Mouse (Mus musculus) telencephalon, adult 2 months (tissue): Measurements from ENCODE around the gene Celf2.

ENCODE experiments used
- DNase-seq: peaks from one replicate; pipeline ENCODE4 v3.0.0-alpha.2; 2011; ENCODE audit warnings: low read depth, low spot score

The Celf2 gene

DNA sequence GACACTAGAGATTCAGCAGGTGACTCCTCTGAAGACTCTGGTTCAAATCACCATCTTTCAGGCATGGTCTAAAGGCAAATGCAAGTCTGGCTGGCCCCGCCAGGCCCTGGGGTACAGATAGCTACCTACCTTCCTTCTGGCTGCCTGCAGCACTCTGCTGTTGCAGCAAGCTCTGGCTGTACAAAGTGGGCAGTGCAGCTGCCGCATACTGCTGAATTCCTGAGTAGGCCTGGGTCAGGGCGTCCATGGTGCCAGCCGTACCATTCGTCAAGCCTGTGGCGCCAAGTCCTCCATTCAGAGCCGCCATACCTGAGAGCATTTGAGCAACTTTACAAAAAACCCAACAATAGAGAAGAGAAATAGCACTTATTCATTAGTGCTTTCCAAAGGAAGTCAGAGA lies 955.7 kb downstream of the Celf2 start:
- no peak for DNase-seq

DNA sequence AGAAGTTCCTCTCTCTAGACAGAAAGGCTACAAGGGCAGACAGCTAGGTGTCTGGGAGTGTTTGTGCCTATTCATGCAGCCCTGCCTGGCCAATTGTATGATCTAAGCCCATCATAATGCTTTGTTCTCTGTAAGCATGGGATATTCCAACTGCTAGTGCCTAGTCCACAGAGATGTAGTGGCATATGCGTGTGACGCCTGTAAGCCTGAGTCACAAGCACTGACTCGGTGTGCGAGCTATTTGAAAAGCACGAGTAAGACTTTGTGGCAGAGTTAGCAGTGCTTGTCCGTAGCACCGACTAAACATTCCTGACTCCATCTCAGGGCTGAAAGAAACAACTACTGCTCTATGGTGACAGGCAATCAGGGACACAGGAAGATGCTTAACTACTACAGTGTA lies 960.1 kb downstream of the Celf2 start:
- DNase-seq: no peak

DNA sequence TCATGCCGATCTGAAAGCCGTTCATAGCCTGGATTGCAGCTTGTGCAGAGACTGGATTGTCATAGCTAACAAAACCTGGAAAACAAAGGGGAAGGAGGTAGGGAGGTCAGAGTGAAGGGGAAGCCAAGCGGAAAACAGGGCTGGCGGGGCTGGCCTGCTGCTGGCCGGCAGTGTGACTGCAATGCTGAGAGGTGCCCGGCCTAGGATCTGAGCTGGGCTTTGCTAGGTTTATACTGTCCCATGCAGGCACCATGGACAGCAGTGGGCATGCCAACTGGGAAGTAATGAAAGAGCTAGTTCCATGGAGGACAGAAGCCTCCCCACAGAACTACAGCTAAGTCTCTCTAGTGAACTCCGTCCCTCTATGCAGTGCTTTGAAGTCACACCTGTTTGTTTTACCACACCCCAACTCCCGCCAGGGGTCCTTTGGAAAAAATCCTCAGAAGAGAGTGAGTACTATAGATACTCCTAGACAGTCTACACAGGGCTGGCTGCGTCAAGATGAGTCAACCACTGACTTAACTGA lies 962.2 kb downstream of the Celf2 start:
- DNase-seq: no peak

DNA sequence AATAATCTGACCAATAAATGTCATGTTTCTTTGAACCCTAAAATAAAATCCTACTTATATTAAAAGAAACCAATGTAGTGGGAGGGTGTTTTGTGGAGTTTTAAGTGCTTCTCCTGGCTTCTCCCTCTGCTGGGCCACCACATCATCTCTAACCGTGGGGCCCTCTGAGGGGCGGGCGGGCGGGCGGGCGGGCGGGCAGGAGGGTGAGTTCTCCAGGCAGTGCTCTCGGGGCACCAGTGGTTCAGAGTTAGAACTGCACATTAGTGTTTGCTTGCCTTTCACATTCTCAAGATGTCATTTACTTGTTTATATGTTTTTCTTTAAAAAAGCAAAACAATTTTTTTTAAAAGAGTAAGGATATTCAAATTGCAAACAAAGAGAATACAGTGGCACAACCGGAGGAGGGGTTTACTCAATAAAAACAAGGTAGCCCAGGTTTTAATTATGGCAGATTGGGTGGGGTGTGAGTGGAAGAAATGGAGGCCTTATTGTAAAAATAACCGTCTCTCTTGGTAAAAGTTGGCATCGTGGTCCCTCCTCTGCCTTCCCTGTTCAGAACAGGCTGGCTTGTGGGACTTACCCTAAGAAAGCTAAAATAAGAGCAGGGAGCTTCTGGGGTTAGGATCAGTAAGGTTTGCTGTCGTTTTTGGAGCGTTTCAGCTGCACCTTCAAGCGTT lies 962.8 kb downstream of the Celf2 start:
- peak; percentile 43 for DNase-seq

DNA sequence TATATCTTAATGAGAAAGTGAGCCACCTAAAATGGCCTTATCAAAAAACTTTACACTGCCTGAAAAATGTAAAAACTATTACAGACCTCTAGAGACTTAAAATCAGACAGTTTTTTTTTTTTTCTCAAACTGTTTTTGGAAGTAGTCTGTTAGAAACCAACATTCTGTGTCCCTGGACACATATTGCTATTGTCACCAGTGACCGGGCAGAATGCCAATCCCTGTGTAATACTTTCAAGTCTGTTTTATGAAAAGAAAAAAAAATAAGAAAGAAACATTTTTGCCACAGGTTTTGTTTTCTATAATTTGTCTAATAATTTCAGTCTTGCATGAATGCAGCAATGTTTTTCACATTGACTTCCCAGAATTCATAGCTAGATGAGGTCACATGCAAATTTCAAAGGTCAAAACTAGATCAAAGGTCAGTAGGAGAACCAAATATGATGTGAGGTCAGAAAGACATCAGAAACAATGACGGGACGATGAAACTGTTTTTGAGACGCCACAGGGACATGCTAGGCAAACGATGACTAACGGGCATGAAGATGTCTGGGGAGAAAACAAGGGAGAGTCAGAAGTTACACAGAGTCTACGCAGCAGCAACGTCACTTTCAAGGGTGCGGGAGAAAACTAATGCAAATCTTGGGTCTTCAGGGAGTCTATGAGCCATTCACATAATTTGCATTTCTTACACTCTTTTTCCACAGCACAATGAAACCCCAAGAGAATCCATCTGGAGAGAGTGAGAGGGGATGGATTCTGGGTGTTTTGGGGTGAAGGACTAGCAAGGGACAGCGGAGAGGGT lies 964.0 kb downstream of the Celf2 start:
- DNase-seq: no peak

DNA sequence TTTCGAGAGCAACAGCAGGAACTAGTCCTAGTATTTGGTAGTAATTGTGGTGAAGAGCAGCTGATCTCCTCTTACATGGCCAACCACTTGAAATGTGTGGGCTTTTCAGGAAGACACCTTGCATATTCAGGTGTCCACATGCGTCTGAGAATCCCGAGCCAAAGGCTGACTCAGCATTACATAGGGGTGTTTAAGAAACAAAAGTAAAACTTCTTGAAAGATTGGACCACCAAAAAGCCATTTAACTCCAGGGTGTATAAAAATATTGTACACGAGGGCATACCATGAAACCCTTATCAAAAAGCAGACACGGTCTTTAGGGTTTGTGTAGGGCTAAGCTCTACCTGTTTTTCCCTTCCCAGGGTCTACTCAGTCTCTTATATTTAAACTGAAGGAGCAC lies 965.7 kb downstream of the Celf2 start:
- DNase-seq: no peak

DNA sequence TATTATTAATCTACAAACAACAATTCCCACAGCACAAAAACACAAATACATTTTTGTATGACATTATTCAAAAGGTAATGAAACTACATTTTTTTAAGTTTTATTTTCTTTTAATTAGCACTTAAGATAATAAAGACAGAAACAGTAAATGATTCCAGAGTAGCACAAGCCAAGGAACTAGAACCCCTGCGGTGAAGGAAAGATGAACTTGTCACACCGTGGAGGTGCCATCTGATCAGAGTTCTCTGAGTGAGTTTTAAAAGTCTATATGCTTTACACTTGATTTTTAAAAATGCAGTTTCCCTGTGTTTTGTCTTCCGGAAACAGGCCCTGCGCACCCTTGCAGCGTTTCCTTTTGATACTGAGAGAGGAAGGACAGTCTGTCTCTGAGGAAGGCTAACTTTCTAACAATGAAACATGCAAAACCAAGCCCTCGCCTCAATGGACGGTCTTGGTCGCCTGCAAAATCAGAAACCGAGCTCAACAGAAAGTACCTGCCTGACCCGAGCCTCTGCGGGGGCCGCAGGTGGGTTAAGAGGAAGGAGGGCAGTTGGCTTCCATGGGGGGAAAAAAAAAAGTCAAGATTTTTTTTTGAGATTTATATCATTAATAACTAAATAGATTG lies 966.7 kb downstream of the Celf2 start:
- no peak for DNase-seq

DNA sequence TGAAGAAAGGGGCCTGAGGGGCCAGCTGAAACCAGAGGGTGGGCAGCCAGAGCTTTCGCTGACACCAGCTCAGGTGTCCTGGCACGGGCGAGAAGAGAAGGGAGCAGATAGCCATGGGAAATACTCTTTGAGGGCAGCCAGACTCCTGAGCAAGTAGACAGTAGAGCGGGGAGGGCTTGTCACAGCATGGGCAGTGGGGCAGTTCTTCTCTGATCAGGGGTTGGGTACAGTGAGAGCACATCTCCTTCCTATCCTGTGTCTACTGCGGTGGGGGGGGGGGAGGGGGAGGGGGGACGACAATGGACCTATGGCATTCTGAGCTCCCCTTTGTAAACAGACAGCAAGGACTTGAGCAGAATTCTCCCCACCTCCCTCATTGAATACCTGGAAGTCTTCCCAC lies 968.5 kb downstream of the Celf2 start:
- no peak for DNase-seq

DNA sequence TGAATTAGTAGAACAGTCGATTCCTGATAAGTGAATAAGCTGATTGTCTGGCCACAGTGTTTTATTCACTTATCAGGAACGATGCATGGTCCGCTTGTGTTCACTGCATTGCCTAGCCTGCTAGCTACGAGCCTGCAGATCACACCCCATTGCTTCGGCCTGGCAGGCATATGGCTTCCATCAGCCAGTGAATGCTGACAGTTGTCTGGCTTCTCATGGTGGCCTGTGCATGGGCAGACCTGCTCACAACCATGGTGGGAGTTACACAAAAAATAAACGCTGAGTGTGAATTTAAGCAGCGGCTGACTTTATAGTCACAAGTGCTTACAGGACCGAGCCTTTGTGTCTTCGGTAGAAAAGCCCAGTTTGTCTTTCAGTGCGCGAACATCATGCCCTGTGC lies 969.3 kb downstream of the Celf2 start:
- DNase-seq: no peak

DNA sequence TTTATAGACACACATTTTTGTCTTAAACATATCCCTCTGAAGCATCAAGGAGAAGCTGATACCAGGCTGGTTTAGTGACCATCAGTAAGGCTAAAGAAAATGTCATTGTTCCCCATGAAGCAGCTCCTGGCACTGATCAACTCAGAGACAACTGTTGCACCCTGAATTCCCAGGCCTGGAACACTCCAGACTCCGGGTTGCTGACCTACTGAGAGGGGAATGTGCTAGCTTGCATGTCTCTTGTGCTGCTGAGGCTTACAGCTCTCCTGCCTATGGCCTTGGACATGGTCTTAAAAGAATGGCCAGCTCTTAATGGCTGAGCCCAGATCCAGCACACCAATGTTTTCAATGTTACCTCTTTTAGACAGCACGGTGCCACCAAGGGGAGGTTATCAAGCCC lies 970.9 kb downstream of the Celf2 start:
- no peak for DNase-seq

DNA sequence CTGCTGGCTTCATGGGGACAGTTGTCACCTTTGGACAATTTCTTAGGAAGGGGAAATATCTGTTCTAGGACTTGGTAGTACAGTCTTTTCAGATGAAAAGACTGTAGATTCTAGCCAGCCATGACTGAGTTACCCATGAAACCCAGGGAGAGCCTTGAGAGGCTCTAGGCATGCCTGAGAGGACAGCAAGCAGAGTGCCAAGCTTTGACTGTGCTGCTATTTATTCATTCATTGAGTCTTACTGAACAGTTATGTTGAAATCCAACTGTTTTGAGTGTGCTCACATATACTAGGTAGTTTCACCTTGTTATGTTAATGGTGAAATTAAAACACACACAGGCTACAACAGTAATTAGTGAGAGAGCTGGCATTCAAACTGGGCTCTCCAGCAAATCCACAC lies 971.3 kb downstream of the Celf2 start:
- no peak for DNase-seq

DNA sequence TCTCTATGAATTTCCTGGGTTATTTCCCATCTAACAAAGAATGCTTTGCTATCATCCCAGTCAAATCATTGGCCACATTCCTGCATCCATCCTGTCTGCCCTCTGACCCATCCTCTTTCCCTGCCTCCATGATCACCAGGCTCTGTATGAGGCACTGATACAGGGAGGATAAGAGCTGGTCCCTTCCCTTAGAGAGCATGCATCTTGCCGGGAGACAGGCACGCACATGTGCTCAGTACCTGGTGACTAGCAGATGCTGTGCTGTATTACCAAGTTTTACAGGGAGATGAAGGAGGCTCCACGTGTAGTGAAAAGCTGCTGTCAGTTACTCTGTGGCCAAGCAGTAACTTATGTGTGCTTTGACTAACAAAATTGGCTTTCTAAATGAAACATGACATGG lies 972.0 kb downstream of the Celf2 start:
- DNase-seq: no peak

DNA sequence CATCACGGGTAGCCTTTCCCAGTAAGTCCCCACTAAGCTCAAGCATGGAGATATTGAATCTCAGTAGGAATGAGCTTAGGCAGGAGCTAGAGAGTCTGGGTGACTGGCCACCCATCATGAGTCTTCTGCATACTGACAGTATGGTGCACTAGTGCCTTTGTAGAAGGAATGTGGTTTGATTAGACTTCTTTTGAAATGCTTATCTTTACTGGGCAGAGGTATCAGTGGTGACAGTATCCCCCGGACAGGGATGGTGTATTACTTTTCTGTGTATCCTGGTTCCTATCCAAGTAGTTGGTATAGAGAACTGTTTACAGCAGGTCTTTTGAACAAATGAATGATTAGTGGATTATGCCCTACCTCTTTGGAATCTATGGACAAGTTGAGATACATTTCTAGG lies 973.0 kb downstream of the Celf2 start:
- DNase-seq: no peak

DNA sequence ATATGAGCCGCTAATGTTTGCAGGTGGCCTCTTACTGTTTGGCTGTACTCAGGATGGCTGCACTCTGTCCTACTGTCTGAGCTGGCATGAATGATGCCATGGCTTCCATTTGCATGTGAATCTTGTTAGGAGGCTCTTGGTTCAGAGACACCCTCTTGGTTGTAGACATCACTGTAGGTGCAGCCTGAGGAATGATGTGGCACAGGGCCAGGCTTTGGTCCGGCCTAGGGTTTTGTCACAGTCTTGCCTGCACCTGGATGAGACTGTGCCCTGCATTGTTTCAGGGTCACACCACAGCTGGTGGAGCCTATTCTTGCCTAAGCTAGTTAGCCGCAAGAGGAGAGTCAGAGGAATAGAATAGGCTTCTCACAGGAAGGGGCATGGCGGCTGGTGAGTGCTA lies 977.0 kb downstream of the Celf2 start:
- no peak for DNase-seq

DNA sequence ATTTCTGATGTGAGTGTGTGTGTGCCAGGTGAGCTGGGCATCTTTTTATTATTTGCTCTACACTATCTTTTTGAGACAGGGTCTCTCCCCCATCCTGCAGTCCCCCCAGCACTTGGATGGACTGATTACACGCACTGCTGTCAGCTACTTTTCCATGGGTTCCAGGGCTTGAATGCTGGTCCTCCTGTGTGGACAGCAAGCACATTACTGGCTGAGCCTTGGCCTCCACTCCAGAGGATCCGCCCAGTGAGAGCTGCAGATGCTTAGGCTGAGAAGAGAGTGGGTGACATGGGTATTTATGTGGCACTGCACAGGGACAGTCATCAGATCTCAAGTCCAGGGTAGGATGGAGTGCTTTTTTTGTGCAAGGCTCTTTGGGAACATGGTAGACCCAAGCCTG lies 981.3 kb downstream of the Celf2 start:
- DNase-seq: no peak

DNA sequence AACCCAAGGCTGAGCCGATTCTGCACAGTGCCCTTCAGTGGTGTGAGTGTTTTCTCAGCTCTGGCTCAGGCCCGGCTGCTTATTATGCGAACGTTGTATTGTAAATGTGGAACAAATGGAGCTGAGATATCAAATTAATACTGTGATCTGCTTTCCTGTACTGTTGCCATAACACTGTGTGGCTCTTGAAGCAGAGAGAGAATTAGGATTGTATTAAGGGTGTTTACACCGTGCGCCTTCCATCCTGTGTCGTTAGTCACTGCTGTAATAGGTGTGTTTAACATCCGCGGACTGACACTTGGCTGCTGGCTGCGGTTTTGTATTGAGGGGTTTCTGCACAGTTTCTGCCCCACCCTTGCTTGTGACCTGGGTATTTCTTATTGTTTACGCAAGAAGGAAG lies 982.5 kb downstream of the Celf2 start:
- DNase-seq: no peak

DNA sequence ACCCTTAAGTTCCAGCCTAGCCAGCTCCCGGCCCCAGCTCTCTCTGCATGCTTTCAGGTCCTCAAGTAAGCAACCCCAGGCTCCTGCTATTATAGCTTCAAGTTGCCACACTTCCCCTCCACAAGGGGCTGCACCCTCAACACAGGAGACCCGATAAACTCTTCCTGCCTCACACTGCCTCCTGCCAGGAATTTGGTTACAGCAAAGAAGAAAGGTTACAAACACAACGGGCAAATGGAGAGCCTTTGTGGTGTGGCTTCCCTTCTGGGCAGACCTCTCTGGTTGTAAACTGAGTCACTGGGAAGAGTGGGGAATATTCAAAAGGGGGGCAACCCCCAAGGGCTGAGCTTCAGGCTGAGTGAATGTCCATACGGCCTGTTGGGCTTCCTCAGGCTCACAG lies 983.1 kb downstream of the Celf2 start:
- no peak for DNase-seq

DNA sequence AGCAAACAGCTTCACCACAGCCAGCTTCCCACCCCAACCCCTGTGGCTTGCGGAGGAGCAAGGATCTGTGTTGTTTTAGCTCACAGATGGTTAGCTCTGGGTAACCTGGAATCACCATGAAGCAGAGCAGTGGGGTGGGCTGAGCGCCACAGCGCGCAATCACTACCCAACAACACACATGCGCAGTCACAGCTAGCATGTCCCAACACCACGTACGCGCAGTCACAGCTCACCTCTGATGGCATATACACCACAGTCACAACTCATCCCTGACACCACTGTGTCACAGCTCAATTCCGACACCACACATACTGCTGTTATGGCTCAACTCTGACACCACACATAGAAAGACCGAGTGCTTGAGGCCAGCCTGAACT lies 985.5 kb downstream of the Celf2 start:
- peak; percentile 62 for DNase-seq

DNA sequence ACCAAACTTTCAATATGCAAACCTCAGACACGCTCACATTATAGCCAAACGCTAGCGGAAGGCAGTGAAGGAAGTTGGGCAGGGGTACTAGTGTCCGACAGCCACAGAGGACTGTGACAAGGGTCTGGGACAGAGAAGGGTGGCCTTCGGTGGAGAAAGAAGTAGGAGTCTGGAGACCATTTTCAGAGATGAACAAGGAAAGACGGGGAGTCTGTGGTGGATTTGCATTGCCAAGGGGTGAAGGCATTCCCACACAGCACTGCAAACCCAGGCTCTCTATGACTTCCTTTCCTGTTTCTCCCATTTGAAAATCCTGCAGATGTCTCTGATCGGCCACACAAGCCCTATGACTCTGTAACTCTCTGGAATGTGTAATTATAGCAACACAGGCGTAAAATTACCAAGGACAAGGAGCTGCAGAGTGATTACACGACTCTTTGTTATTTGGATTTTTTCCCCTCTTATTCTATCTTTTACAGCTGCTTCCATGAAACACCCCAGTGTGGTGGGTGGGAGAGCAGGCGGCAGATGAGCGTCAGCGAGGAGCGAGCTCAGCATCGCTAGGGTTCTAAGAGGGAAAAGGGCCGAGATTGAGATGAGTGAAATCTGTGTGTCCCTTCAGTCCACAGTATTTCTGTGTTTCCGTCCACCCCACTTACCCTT lies 986.0 kb downstream of the Celf2 start:
- peak; percentile 68 for DNase-seq

DNA sequence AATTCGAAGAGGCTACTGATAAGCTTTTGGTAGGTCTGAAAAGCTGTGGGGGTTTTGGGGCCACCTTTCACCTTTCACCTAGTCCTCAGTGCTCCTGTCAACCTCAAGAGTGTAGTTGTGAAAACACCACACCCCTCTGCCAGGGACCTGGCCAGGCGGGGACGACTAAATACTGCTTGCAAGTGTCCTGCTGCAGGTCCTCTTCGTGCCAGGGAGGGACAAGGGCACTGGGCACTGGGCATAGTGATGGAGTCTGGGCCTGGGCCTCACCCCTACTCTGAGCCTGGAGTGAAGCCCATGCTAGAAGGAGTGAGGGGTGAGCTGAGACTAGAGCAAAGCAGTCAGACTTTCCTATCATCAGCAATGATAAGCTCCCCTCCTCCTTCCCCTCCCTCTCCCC lies 987.0 kb downstream of the Celf2 start:
- DNase-seq: no peak

DNA sequence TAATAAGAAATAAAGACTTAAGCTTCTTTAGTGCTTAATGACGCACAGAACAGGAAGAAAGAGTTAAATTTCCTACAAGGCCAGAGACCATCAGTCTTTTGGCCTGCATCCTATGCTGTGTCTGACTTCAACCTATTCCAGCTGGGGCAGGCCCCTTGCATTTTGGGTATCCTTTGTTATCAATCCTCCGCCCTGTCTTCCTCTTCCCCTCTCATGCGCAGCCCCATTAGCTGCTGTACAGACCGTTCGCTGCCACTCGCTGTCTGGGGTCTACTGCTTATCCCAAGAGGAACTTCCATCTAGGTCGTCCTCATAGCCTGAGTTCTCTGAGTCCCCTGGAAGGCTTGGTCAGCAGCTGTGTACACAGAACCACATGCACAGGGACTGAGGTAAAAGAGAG lies 996.2 kb downstream of the Celf2 start:
- DNase-seq: no peak

DNA sequence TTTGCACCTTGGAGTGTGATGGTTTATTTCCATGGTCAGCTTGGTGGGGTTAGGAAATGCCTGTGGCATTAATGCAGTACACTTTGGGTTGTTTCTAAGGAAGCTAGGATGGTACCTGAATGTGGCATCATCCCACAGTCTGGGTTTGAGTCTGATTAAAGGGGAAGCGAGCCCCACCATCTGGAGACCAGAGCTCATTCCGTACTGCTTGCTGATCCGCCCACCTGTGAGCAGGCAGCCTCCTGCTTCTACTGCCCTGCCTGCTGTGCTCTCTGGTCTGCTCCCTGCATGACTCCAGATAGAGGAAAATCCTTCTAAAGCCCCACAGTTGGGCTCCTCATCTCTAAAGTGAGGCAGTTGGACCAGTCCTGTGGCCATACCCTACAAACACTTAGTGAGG lies 1002.3 kb downstream of the Celf2 start:
- DNase-seq: no peak
